Comparison of ENCODE assay signal across 9 mouse cellular contexts in the genomic region with DNA sequence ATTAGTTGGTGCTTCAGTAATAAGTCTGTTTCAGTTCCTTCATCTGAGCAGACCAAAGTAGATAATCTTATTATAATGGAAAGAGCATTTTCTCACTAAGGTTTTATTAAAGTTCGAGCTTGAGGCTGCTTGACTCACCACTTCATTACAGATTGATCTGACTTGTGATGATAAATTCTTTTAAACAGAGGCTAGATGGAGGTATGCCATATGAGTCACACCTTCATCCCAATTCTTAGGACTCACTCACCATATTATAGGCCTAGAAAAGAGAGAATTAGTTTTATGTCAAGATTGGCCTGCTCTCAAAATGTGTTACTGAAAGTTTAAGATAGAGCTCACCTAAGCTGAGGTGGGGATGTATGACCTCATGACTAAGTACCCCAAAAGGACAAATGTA.
"Had no signal": no experiment of that assay in that cellular context is flagged by ENCODE, and none has a peak within 500 bp of the region (broad histone marks: within the 10 kb centered on the region; RNA-seq: fewer than 3 reads in every experiment).

No protein-coding gene starts in this region.

- DNase-seq: lung, adult 18-20 months; lung, embryonic 14.5 days; lung, postnatal 10 days; lung, postnatal 4 days; midbrain, embryonic 14.5 days; right cerebral cortex, postnatal 14 days; thymus, adult 2 months; thymus, postnatal 14 days; thymus, postnatal 36 days had no signal
